Mouse (Mus musculus) limb, embryonic 13.5 days (tissue): ENCODE measurements around the gene Sox5. TPM values are rescaled to one million over a fixed set of nuclear protein-coding genes. Genes with fewer than 3 reads are reported as not detected.

Experiments
- ATAC-seq: fragments of 200-750 bp; cut with Nextera tagmentation; 2 replicates; pipeline ENCODE4 v1.8.0; 2017; ENCODE audit warnings: low read depth, moderate number of reproducible peaks, moderate TSS enrichment; ENCODE audit not compliant: low FRiP score
- H3K27ac ChIP-seq: fragments of 300-500 bp; sonication (generic); 2 replicates; pipeline ENCODE4 v1.5.1; 2015; ENCODE audit warnings: inconsistent platforms, mild to moderate bottlenecking, moderate library complexity
- H3K27me3 ChIP-seq: fragments of 300-500 bp; sonication (generic); 2 replicates; pipeline ENCODE4 v1.6.1; 2015; ENCODE audit warnings: mild to moderate bottlenecking, inconsistent platforms
- H3K36me3 ChIP-seq: fragments of 300-500 bp; sonication (generic); 2 replicates; pipeline ENCODE4 v1.6.1; 2015; ENCODE audit warnings: inconsistent platforms, mild to moderate bottlenecking, moderate library complexity
- H3K4me1 ChIP-seq: fragments of 300-500 bp; sonication (generic); 2 replicates; pipeline ENCODE4 v1.6.1; 2015; ENCODE audit warnings: inconsistent platforms
- H3K4me2 ChIP-seq: fragments of 300-500 bp; sonication (generic); replicated peaks from 2 replicates; pipeline ENCODE4 v1.6.1; 2015; ENCODE audit warnings: inconsistent platforms, mild to moderate bottlenecking, moderate library complexity
- H3K4me3 ChIP-seq: fragments of 300-500 bp; sonication (generic); 2 replicates; pipeline ENCODE4 v1.5.1; 2015; ENCODE audit warnings: moderate library complexity, mild to moderate bottlenecking, inconsistent platforms
- H3K9ac ChIP-seq: fragments of 300-500 bp; sonication (generic); 2 replicates; pipeline ENCODE4 v1.6.1; 2015; ENCODE audit warnings: mild to moderate bottlenecking, inconsistent platforms
- H3K9me3 ChIP-seq: fragments of 300-500 bp; sonication (generic); 2 replicates; pipeline ENCODE4 v1.6.1; 2016; ENCODE audit warnings: inconsistent platforms
- WGBS: fragments of 180-500 bp; shearing (Covaris S2); methylation state at CpG from one replicate; pipeline ENCODE4 v1.1.7; 2015; 5-methylcytosine and 5-hydroxymethylcytosine counted together
- polyA plus RNA-seq: library from polyadenylated mRNA; unstranded; fragments of >200 nt; fragmentation: Nextera tagmentation; extraction: Ambion mirVana; gene quantifications from 2 replicates; pipeline ENCODE4 v1.2.1, GENCODE M21; 2015

Sox5 gene
- polyA plus RNA-seq, 1 experiment from 2014 or later: 89.0 TPM

DNA sequence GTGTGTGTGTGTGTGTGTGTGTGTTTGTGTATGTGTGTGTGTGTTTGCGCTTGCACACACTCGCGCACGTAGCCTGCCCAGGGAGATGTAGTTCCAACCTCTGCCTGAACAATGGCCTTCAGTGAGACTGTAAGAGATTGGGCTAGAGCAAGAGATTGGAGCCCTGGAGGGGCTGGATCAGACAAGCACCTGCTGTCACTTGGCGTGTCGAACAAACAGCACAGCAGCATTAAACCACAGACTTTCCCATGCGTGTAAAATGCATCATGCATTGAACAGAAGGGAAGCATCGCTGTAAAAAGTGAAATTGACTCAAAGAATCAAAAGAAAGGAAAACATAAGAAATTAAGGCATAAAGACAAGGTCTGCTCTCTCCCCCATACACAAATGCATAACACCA is 11.1 kb upstream of the Sox5 start:
- H3K4me1 ChIP-seq: peaks cover 6% of the 10 kb centered on the region
- H3K27me3 ChIP-seq: peaks cover 8% of the 10 kb centered on the region
- no peak overlapping the region for H3K9ac ChIP-seq
- ATAC-seq: no peak
- H3K4me3 ChIP-seq: no peak overlapping the region
- H3K4me2 ChIP-seq: no peak overlapping the region
- no peaks in the 10 kb centered on the region for H3K9me3 ChIP-seq
- 93% methylated on average over 8 of the region's 8 CpGs for WGBS
- H3K27ac ChIP-seq: no peak overlapping the region
- no peaks in the 10 kb centered on the region for H3K36me3 ChIP-seq

DNA sequence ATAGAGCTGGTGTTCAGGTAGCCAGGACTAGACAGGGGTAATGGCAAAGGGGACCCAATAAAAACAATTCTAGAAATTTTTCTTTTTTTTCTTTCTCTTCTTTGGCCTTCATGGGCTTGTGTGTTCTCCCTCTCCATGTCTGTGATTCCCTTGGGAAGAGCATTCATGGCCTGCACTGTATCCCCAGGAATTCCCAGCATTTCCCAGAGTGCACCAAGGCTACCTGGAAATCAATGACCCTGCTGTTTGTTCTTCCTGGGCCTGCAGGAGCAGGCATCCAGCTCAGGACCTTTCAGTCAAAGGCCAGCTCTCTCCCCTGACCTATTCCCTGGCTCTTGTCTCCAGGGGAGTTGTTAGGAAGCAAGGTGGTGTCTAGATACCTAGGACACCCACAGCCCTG is 1.5 kb upstream of the Sox5 start:
- Histone ChIP-seq H3K4me3 (no peak overlapping the region), H3K27me3 (peaks cover 33% of the 10 kb centered on the region), H3K9me3 (no peaks in the 10 kb centered on the region), H3K27ac (no peak overlapping the region), H3K9ac (no peak overlapping the region), H3K4me2 (no peak overlapping the region), H3K4me1 (peaks cover 20% of the 10 kb centered on the region), H3K36me3 (no peaks in the 10 kb centered on the region)
- no peak for ATAC-seq

DNA sequence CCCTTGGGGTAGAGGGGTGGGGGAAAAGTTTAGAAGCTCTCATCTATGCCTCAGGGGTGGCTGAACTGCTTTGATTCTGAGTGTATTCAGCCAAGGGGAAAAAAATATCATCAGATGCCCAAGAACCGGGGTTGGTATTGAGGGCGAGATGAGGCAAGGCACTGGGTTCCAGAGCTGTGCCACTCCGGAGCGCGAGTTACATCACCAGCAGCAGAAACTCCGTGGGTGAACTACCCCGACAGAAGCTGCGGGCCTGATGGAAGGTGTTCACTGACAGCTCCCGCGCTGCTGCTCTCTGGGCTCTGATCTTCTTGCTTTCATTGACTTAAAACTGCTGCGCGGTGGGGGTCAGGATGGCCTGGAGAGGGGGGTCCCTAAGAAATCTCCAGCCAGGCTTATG is 1.1 kb upstream of the Sox5 start:
- Histone ChIP-seq H3K9me3 (no peaks in the 10 kb centered on the region), H3K4me3 (peak overlapping the region; percentile 76), H3K27me3 (peaks cover 33% of the 10 kb centered on the region), H3K4me2 (peak overlapping the region; percentile 96), H3K9ac (peak overlapping the region; percentile 79), H3K4me1 (peaks cover 19% of the 10 kb centered on the region; the same call in 1 of the 2 replicates), H3K27ac (no peak overlapping the region), H3K36me3 (no peaks in the 10 kb centered on the region)
- 12% methylated on average over 12 of the region's 12 CpGs for WGBS
- ATAC-seq: no peak

DNA sequence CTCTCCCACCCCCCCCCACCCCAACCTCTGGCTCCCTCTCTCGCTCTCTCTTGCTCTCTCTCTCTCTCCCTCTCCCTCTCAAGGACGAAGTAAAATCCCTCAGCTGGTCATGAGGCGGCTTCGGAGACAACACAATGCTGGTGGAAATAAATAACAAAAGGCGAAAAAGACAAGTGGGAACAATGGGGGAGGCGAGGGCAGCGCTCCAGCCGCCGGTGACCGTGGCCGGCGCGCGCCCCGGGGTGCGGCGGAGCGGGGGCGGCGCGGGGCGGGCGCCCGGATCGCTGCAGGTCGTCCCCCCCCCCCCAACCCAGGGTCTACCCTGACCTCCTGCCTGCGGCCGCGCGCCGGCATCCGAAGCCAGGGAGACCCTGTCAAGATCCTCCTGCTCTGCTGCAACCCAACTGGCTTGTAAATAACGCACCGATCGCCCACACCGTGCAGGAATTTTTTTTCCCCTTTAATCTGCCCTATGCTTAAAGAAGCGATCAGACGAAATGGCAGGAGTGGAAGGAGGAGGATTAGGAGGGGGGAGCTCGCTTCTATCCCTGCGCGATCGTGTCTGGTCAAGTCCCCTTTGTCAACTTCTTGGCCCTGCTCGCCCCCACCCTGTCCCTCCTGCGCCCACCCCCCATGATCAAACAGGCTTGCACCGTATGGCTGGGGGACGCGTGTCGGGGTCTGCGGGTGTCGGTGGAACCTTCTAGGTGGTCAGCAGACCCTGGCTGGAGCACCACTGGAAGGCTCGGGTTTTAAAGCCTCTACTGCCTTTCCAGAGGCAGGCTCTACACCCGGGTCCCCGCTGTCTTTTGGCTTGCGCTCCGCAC is 467 bp upstream of the Sox5 start:
- H3K9me3 ChIP-seq: no peaks in the 10 kb centered on the region
- under 1% methylated on average over 35 of the region's 55 CpGs for WGBS
- ATAC-seq: peak; percentile 38
- H3K36me3 ChIP-seq: no peaks in the 10 kb centered on the region
- peak overlapping the region; percentile 79 for H3K9ac ChIP-seq
- peak overlapping the region; percentile 76 for H3K4me3 ChIP-seq
- no peak overlapping the region for H3K27ac ChIP-seq
- H3K4me1 ChIP-seq: peaks cover 19% of the 10 kb centered on the region; the same call in 1 of the 2 replicates
- peak overlapping the region; percentile 96 for H3K4me2 ChIP-seq
- peaks cover 33% of the 10 kb centered on the region for H3K27me3 ChIP-seq

DNA sequence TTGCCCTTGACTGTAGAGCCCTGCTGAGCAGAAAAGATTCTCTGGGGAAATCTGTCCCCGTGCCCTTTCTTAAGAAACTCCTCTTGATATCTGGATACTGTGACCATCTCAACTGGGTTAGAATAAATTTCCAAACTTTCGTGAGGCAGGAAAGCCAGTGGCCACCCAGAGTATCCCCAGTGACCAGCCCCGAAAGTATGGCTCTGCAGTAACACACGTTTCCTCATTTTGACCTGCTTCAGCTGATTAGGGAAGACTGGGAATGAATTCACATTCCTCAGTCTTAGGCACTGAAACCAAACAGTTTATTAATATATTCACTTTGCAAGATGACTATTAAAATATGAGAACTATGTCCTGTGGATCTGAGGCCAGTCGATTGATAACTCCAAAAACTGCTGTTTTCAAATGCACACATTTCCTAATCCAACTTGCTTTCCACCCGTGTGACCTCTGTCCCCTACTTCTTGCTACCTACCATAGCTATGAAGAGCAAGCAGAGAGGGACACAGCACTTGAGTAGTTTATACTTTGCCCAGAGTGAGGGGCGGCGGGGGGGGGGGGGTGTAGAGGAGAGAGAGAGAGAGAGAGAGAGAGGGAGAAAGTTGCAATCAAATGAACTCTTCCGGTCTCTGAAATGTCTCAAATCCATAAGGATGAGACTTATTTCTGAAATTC is 1.0 kb downstream of the Sox5 start:
- no peaks in the 10 kb centered on the region for H3K36me3 ChIP-seq
- ATAC-seq: no peak
- H3K27ac ChIP-seq: no peak overlapping the region
- H3K9me3 ChIP-seq: no peaks in the 10 kb centered on the region
- H3K27me3 ChIP-seq: peaks cover 29% of the 10 kb centered on the region
- H3K4me2 ChIP-seq: peak overlapping the region; percentile 96
- H3K9ac ChIP-seq: peak overlapping the region; percentile 79
- peaks cover 19% of the 10 kb centered on the region; the same call in 1 of the 2 replicates for H3K4me1 ChIP-seq
- H3K4me3 ChIP-seq: peak overlapping the region; percentile 76
- WGBS: 20% methylated on average over 9 of the region's 9 CpGs

DNA sequence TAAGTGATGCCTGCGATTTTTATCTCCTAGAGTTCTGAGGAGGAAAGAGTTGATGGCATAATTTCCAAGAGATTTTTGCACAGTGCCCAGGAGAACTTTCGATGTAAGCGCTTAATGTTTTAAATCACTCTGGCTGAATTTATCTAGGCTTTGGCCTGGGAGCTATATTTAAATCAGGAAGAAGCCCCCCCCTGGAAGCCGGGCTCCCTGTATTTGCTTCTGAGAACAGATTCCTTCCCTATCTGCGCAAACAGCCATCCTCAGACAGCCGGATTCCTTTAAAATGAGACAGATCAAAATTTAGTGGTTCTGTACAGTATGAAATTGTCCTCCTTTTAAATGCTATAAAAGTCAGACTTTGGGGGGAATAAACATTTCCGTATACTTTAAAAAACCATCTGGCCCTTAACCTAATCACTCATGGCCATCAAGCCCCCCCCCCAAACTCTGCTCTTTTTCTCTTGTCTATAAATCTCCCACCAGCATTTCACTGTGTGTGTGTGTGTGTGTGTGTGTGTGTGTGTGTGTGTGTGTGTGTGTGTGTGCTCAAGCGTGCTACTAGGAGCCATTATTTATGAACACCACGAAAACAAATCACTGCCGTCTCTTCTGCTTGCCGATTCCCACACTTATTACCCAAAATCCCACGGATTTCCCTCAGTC is 1.7 kb downstream of the Sox5 start:
- H3K9me3 ChIP-seq: no peaks in the 10 kb centered on the region
- H3K27me3 ChIP-seq: peaks cover 27% of the 10 kb centered on the region
- H3K4me2 ChIP-seq: peak overlapping the region; percentile 96
- no peak for ATAC-seq
- 0 out of 2 replicates have a peak overlapping the region, but pooled peaks have one; percentile 48 for H3K9ac ChIP-seq
- 40% methylated on average over 12 of the region's 12 CpGs for WGBS
- no peaks in the 10 kb centered on the region for H3K36me3 ChIP-seq
- peak overlapping the region; percentile 76 for H3K4me3 ChIP-seq
- H3K4me1 ChIP-seq: peaks cover 22% of the 10 kb centered on the region
- no peak overlapping the region for H3K27ac ChIP-seq

DNA sequence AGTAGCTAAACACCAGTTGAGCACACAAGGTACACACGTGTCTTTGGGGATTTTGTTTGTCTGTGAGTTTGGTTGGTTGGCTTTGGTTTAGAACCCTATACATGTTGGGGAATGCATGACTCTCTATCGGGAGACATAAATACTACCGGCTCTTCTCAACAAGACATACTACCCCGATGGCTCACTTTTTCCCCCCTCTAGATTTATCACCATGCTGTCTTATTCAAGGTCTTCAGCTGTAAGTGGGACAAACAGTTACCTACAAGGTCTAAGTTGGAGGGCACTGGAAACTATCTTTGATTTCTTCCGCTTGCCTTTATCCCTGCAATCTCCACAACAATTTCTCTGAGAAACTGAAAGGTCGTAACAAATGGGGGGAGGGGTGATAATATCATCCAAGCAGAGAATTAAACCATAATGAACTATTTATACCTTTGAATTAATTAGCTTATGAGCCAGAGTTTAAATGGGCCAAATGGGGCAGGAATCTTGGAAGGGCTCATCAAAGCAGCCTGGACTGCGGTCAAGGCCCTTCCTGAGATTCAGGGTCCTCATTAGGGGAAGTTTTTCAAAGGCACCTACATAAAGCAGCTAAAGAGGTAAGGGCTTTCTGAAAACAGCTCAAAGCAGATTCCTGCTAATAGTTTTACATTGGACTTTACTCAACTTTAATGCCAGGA is 4.3 kb downstream of the Sox5 start:
- Histone ChIP-seq H3K4me3 (no peak overlapping the region), H3K27ac (no peak overlapping the region), H3K9ac (no peak overlapping the region), H3K36me3 (no peaks in the 10 kb centered on the region), H3K9me3 (no peaks in the 10 kb centered on the region), H3K27me3 (peaks cover 2% of the 10 kb centered on the region; the same call in 1 of the 2 replicates), H3K4me1 (peaks cover 23% of the 10 kb centered on the region), H3K4me2 (no peak overlapping the region)
- ATAC-seq: no peak
- 75% methylated on average over 7 of the region's 7 CpGs for WGBS

DNA sequence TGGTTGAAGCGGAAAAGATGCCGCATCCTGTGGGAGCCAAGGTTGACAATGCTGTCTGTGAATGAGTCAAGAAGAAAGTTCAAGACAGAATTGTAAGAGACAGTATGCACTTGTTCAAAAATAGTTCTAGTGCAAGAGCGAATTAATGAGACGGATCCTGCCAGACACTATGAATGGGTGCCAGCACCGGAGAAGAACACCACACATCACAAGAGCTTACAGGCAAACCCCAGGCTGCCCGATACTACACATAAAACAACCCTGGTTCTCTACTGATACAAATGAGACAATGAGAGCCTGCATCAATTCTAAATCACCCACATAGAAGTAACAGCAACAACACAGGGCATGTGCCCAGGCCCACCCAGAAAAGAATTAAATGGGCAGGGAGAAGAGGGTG is 8.0 kb downstream of the Sox5 start:
- no peak overlapping the region for H3K4me2 ChIP-seq
- no peaks in the 10 kb centered on the region for H3K9me3 ChIP-seq
- H3K36me3 ChIP-seq: no peaks in the 10 kb centered on the region
- H3K27ac ChIP-seq: no peak overlapping the region
- no peak overlapping the region for H3K4me3 ChIP-seq
- H3K27me3 ChIP-seq: no peaks in the 10 kb centered on the region
- WGBS: 91% methylated on average over 6 of the region's 6 CpGs
- H3K9ac ChIP-seq: no peak overlapping the region
- peaks cover 24% of the 10 kb centered on the region for H3K4me1 ChIP-seq
- no peak for ATAC-seq

DNA sequence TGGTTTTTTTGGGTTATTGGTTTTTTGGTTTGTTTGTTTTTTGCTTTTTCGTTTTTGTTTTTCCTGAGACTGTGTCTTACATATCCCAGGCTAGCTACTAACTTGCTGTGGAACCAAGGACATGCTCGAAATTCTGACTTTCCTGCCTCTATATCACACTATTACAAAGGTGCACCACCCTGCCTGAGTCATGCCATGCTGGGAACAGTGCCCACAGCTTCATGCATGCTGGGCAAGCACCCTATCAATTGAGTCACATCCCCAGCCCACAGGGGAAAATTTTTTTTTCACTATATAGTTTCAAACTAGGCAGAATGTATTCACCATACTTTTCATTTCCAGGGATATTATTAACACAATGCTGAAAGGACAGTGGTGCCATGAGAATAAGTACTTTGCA is 8.8 kb downstream of the Sox5 start:
- ATAC-seq: no peak
- H3K4me1 ChIP-seq: peaks cover 29% of the 10 kb centered on the region
- no peak overlapping the region for H3K9ac ChIP-seq
- no peak overlapping the region for H3K27ac ChIP-seq
- H3K4me2 ChIP-seq: no peak overlapping the region
- H3K4me3 ChIP-seq: no peak overlapping the region
- no peaks in the 10 kb centered on the region for H3K36me3 ChIP-seq
- WGBS: 80% methylated on average over 2 of the region's 2 CpGs
- H3K9me3 ChIP-seq: no peaks in the 10 kb centered on the region
- H3K27me3 ChIP-seq: peaks cover 4% of the 10 kb centered on the region; the same call in 1 of the 2 replicates

DNA sequence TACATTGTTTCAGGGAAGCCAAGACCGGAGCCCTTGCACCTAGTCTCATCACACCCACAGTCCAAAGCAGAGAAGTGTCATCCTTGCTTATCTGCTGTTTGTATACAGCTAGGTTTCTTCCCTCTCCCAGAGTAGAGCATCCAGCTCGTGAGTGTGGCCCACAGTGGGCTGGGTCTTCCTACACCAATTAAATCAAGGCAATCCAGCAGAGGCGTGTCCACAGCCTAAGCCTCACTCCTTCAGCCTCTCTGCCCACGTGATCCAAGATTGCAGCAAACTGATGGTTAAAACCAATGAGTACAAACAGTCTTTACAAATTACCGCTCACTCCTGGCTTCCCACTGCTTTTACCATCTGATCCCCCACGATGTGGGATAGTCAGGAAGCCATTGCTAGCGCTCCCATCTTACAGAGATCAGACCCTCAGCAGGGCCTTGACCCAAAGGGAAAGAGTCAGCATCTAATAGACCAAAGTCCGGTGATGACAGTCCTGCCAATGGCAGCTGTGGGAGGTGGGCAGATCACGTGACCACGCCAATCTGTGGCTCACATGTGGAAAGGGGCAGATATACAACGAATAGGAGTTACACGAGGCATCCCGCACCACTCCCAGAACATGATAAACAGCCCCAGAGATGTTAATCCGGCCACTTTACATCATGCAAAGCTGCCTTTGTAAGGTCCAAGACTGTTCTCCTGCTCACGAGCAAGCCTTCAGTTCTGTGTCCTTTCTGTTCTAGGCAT is 9.4 kb downstream of the Sox5 start:
- WGBS: 53% methylated on average over 15 of the region's 15 CpGs
- no peak for ATAC-seq
- Histone ChIP-seq H3K9ac (no peak overlapping the region), H3K27ac (no peak overlapping the region), H3K36me3 (no peaks in the 10 kb centered on the region), H3K4me2 (no peak overlapping the region), H3K4me1 (peaks cover 29% of the 10 kb centered on the region), H3K9me3 (no peaks in the 10 kb centered on the region), H3K4me3 (no peak overlapping the region), H3K27me3 (peaks cover 9% of the 10 kb centered on the region; the same call in 1 of the 2 replicates)

DNA sequence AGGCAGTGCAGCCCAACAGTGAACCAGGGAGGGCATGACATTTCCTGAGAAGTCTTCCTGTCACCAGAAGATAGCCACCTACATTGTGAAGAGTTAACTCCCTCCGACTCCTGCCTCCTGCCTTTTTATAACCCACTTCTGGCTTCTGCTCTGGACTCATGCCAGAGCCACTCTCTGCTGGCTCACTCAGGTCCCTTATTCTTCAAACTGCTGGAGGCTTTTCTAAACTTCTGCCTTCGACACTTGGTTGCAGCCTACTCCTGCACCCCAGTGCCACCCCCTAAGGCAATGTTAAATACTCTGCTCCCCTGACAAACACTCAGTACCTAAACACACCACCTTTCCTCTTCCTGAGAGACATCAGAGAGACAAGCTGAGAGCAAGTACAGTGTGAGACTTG is 12.7 kb downstream of the Sox5 start:
- Histone ChIP-seq H3K36me3 (no peaks in the 10 kb centered on the region), H3K27me3 (peaks cover 12% of the 10 kb centered on the region; the same call in 1 of the 2 replicates), H3K4me3 (no peak overlapping the region), H3K9me3 (no peaks in the 10 kb centered on the region), H3K9ac (peak overlapping the region; percentile 13; the same call in 1 of the 2 replicates), H3K27ac (no peak overlapping the region), H3K4me1 (peaks cover 20% of the 10 kb centered on the region), H3K4me2 (peak overlapping the region; percentile 34)
- ATAC-seq: no peak
- 16% methylated on average over 2 of the region's 2 CpGs for WGBS
